Mouse (Mus musculus) embryonic stem cell, embryonic (primary cell): ENCODE measurements around the gene Itpr2.
"Not testable (repeated sequence)": the region's sequence is repeated elsewhere in the genome, so short reads cannot be mapped to it uniquely, and the experiment has no call there.

Experiments used
- CTCF ChIA-PET, 4 experiments: fragments of 300-600 bp in 2 of 4; fragments of 350-600 bp in 2 of 4; sonication (Branson Sonifier 250); formaldehyde crosslinking; loops; one replicate each; lab custom pipeline; 2022; ENCODE audit warnings: inconsistent platforms in 2 of 4; lab: Charles Lee
- POLR2A ChIA-PET, 4 experiments: fragments of 300-600 bp in 2 of 4; fragments of 350-600 bp in 2 of 4; sonication (Branson Sonifier 250); formaldehyde crosslinking; loops; one replicate each; lab custom pipeline; 2022; ENCODE audit warnings: antibody characterized with exemption in 4 of 4, inconsistent platforms in 1 of 4; lab: Charles Lee

Gene Itpr2

GRCm38 (mm10) chr6:146481441-146481840 lies 20.6 kb downstream of the Itpr2 start:
- ChIA-PET POLR2A (no interaction called here), CTCF (no interaction called here)

- CTCF ChIA-PET: no interaction called here
These were observed 21.1 kb downstream of the Itpr2 start for GRCm38 (mm10) chr6:146480925-146481324.

GRCm38 (mm10) chr6:146478888-146479683 lies 22.9 kb downstream of the Itpr2 start:
- ChIA-PET CTCF (no interaction called here), POLR2A (interaction anchor here in 1 of 4 experiments (0.9 kb wide), 1 partner anchor 21 kb away, joined by 4 read pairs; no protein-coding TSS in a partner anchor)

More at GRCm38 (mm10) chr6:146480925-146481324, 21.1 kb downstream of the Itpr2 start:
- POLR2A ChIA-PET: no interaction called here

- ChIA-PET POLR2A (interaction anchor here in 1 of 4 experiments (1.0 kb wide), 1 partner anchor 18 kb away, joined by 3 read pairs; no protein-coding TSS in a partner anchor), CTCF (interaction anchor here in 1 of 4 experiments (0.7 kb wide), 1 partner anchor 47 kb away, joined by 4 read pairs; no protein-coding TSS in a partner anchor)
These were observed 25.2 kb downstream of the Itpr2 start for GRCm38 (mm10) chr6:146476865-146477264.

DNA sequence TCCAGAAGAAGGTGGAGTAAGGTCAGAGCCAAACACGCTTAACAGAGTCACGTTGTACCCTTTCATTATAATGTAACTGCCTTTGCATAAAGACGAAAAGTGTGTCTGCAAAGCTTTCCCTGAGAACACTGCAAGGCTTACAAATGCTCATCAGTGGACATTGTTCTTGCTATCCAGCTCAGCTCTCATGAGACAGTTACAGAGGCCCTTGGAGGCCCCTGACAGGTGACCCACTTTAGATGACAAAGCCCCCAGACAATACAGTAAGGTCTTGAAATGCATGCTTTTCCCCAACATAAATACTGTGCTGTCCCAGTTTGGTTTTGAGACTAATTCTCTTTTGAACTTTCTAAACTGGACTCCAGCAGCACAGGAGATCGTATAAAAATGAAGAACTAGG lies 27.9 kb downstream of the Itpr2 start:
- ChIA-PET CTCF (no interaction called here), POLR2A (interaction anchor here in 3 of 4 experiments (0.6 to 2.1 kb wide), 8 partner anchors 10 to 1259 kb away, joined by 3 to 10 read pairs (median 5); partner anchors contain the start of gene Klhl42 (in 1 of the 3))

DNA sequence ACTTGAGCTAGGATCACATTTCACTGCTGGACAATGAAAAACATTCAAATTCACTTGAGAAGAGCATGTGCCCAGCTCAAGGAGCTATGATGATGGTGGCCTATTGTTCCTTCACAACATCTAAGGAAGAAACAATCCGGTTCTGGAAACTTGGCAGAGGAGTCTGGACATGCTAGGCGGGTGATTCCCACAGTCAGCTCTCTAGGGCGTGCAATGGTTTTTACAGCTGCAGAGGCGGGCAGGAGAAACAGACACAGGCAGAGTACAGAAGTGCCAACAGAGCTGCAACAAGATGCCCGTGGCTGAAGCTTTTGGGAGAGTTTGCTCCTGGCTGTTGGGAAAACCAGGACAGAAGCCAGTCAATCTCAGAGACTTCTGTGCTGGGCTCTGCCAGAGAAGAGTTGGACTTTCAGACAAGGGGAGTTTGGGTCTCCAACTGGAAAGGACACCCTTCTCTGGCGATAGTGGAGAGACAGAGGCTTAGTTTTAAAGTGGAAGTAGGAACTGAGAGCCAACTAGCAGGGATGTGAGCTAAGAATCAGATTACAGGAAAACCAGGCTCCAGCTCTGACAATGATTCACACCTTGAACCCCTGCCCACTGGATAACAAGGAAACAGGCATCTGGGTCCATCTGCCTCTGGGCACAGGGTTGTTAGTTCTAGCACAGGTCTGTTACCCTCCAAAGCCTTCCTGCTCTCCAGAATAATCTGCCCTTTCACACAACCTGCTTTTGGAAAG lies 28.6 kb downstream of the Itpr2 start:
- CTCF ChIA-PET: no interaction called here
- POLR2A ChIA-PET: interaction anchor here (0.6 to 2.1 kb wide), 10 partner anchors 9 to 1259 kb away, joined by 3 to 10 read pairs (median 5); partner anchors contain the start of gene Klhl42 (in 1 of the 4)

DNA sequence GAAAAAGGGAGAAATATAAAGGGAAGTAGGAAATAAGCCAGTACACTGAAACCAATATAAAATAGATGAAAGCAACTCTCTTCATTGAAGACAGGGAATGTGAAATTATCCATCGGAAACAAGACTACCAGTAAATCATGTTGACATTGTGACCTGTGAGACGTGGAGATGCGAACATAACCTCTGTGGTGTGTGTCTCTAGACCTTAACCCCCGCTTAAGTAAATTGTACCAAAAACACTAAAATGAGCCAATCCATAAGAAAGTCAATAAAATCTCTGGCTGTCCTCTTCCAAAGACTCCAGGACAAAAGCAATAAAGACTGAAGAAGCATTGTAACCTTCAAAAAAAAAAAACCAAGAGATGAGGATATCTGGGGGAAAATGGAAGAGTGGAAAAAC lies 31.6 kb downstream of the Itpr2 start:
- POLR2A ChIA-PET: no interaction called here
- CTCF ChIA-PET: no interaction called here

- ChIA-PET POLR2A (interaction anchor here in 1 of 4 experiments (0.6 kb wide), 1 partner anchor 163 kb away, joined by 3 read pairs; no protein-coding TSS in a partner anchor), CTCF (interaction anchor here in 1 of 4 experiments (0.5 kb wide), 1 partner anchor 1552 kb away, joined by 3 read pairs; no protein-coding TSS in a partner anchor)
These were observed 32.1 kb downstream of the Itpr2 start for GRCm38 (mm10) chr6:146469936-146470335.

DNA sequence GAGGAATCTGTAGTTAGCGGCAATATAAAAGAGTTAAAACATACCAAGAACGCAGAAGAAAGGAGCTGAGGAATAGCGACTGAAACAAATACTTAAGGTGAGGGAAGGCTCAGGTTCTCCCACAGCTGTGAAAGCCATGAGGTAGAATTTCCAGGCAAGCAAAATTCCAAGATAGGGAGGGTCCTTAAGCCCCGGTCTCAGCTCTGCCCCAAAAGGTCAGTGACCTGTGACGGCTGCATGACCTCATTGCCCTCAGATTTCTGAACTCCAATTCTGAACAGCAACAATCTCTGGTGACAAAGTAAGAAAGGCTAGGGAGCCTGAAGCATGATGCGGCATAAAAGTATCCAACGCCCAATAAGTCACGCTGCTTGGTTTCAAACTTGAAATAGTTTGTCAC lies 33.7 kb downstream of the Itpr2 start:
- POLR2A ChIA-PET: interaction anchor here in 3 of 4 experiments (0.6 to 1.6 kb wide), 4 partner anchors 10 to 1160 kb away, joined by 3 to 8 read pairs (median 4); no protein-coding TSS in a partner anchor
- CTCF ChIA-PET: interaction anchor here in 1 of 4 experiments (0.6 kb wide), 1 partner anchor 648 kb away, joined by 4 read pairs; no protein-coding TSS in a partner anchor

GRCm38 (mm10) chr6:146464645-146465042 lies 37.4 kb downstream of the Itpr2 start:
- CTCF ChIA-PET: interaction anchor here in 1 of 4 experiments (0.5 kb wide), 1 partner anchor 210 kb away, joined by 3 read pairs; no protein-coding TSS in a partner anchor
- POLR2A ChIA-PET: not testable (repeated sequence)

DNA sequence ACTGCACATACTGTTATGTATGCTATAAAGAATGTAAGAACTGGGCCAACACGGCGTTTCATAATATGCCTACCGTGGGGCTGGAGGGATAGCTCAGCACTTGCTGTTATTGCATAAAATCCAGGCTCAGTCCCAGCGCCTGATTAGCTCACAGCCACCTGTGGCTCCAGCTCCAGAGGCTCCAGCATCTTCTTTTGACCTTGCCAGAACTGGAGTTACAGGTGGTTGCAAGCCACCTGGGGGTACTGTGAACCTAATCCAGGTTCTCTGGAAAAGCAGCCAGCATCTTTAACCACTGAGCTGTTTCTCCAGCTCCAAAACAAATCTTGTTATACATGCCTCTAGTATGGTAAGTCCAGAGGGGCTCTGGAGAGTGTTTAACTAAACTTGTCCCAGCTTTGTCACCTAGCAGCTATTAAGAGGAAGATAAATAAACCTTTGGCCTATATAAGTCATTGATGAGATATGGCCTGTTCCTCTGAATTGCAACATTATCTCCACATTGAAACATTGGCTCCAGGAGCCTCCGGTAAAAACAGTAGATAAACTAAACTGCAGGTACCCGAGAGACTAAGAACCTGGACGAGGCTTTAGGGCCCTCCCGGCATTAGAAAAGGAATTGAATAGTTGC lies 37.9 kb downstream of the Itpr2 start:
- ChIA-PET POLR2A (interaction anchor here in 2 of 4 experiments (0.6 to 0.7 kb wide), 2 partner anchors 10 to 623 kb away, joined by 3 read pairs; partner anchors contain the start of gene Mansc4 (in 1 of the 2)), CTCF (interaction anchor here in 1 of 4 experiments (0.5 kb wide), 1 partner anchor 210 kb away, joined by 3 read pairs; no protein-coding TSS in a partner anchor)

GRCm38 (mm10) chr6:146460936-146461335 lies 41.1 kb downstream of the Itpr2 start:
- POLR2A ChIA-PET: interaction anchor here in 3 of 4 experiments (0.6 to 1.4 kb wide), 10 partner anchors 13 to 1120 kb away, joined by 3 to 10 read pairs (median 4); partner anchors contain the start of gene Itpr2 (in 1 of the 3)

DNA sequence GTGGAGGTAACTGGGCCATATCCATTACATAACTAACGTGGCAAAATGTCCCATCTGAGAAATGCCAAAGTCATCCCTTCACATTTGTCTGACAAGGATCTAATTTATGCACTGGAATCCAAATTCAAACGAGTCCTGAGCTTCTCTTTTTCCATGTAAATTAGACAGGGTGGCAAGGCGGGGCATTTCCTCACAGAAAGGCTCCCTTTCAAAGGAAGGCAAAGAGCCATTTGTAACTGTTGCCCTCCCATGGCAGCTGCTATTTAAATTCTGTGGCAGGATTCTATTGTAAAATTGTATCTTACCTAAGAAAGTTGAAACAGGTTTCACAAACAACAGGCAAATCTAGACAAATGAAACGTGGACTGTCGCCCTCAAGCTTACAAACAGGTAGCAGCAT lies 43.6 kb downstream of the Itpr2 start:
- POLR2A ChIA-PET: interaction anchor here in 2 of 4 experiments (0.8 to 1.3 kb wide), 9 partner anchors 10 to 120 kb away, joined by 3 to 5 read pairs (median 3); no protein-coding TSS in a partner anchor
- CTCF ChIA-PET: interaction anchor here in 1 of 4 experiments (0.6 kb wide), 1 partner anchor 1053 kb away, joined by 3 read pairs; no protein-coding TSS in a partner anchor

More at GRCm38 (mm10) chr6:146460936-146461335, 41.1 kb downstream of the Itpr2 start:
- CTCF ChIA-PET: interaction anchor here in 2 of 4 experiments (0.5 to 0.9 kb wide), 2 partner anchors 30 to 50 kb away, joined by 3 to 4 read pairs; no protein-coding TSS in a partner anchor

- ChIA-PET POLR2A (interaction anchor here in 2 of 4 experiments (0.6 to 1.2 kb wide), 3 partner anchors 19 to 143 kb away, joined by 3 read pairs; no protein-coding TSS in a partner anchor), CTCF (interaction anchor here in 3 of 4 experiments (0.6 to 1.8 kb wide), 3 partner anchors 14 to 490 kb away, joined by 3 to 5 read pairs (median 4); no protein-coding TSS in a partner anchor)
These were observed 45.3 kb downstream of the Itpr2 start for GRCm38 (mm10) chr6:146456741-146457140.

DNA sequence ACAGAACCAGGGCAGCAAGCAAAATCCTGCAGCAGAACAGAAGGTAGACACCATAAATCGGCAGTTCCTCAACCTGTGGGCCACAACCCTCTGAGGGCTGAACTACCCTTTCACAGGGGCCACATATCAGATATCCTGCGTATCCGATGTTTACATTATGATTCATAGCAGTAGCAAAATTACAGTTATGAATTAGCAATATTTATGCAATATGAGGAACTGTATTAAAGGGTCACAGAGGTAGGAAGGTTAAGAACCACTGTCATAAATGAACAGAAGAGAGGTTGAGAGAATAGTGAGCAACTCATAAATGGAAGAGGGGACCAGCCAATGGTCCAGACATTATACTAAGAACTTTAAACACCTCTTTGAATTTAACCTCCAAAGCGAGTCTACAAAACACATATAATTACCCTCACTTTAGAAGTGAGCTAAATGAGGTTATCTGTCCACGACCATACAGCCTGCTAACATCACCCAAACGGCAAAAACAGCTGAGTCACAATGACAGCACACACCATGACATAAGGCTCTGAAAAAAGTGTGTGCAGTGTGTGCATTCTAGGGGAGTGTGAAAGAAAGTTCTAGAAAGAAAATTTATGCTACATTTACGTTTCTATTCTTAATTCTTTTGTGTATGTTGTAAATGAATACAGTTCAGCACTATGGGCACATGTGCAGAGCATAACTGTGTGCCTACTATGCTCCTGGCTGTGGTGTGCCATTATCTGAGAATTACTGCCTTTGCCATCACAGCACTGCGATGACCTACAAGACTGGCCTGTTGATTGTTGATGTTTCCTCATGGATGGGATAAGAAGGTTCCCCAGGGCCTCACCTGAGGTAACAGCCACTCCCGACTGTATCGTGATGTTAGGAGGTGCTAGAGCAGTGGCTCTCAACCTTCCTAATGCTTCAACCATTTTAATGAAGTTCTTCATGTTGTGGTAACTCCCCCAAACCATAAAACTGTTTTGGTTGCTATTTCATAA lies 47.2 kb downstream of the Itpr2 start:
- CTCF ChIA-PET: no interaction called here
- POLR2A ChIA-PET: no interaction called here

- ChIA-PET POLR2A (interaction anchor here in 1 of 4 experiments (0.6 kb wide), 1 partner anchor 1691 kb away, joined by 3 read pairs; no protein-coding TSS in a partner anchor), CTCF (interaction anchor here in 1 of 4 experiments (0.5 kb wide), 1 partner anchor 22 kb away, joined by 5 read pairs; no protein-coding TSS in a partner anchor)
These were observed 49.5 kb downstream of the Itpr2 start for GRCm38 (mm10) chr6:146452474-146452873.
